Mouse (Mus musculus): ENCODE results near the gene Rgs8. TPM values are rescaled to one million over a fixed set of nuclear protein-coding genes. Genes with fewer than 3 reads are reported as not detected.

The Rgs8 gene
- total RNA-seq, 2 experiments from 2014 or later: 61.1 to 63.2 TPM

DNA sequence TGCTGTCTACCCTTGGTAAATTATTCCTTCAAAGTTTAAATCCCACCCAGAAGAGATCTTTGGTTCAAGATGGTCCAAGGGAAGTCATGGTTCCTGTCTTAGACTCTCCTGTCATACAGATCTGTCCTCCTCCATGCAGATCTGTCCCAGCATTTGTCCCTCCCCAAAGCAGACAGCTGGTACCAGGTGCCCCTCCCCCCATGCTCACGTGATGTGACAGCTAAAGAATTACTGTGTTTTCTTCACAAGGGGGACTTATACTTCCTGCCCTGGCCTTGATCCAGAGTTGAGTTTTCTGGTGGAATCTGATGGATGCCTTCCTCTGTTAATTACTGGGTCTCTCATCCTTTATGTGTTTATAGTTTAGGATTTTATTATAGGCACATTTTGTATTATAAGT is 95.7 kb downstream of the Rgs8 start:
- TF ChIP-seq CTCF (IDR thresholded peaks at IDR 0.05): no peak
- intact Hi-C loops (cut with DNase I): loop anchor here (2.0 to 5.0 kb wide), 3 partner anchors 58 to 262 kb away; partner anchors contain the start of gene Dhx9
- DNase-seq (ENCODE audit: extremely low spot score in 1 of 2, low spot score in 2 of 2): no peak
- Histone ChIP-seq H3K27ac (no peak overlapping the region), H3K4me3 (no peak overlapping the region)

DNA sequence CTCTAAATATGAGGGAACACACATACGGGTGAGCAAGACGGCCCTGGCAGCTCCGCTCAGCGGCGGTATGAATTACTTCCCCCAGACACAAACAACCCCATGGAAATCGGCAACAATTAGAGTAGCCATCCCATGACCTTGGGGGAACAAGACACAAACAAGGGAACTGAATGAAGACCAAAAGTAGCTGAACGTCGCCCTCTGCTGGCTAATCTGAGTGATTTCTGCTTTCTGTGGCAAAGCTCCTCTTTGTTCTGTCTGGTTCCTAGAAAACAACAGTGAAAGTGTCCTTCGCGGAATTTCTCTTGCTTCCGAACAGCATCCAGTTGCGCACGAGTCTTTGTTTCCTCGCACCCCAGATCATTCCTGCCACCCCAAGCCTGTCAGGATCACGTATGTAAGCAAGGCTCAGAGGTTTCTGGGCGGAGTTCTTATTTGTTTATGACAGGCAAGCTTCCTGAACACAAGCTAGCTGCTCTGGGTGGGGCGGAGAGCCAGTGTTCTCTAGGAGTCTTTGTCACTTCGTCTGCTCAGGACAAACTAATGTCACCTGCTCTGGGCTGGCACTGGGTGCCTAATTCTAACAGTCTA is 96.5 kb downstream of the Rgs8 start, which contains the start of gene Rnasel:
TSS of gene Rnasel (plus strand) at position 216 of the 591 bp plus-strand sequence.
- intact Hi-C loops (cut with DNase I): loop anchor here (2.0 to 5.0 kb wide), 3 partner anchors 57 to 263 kb away; partner anchors contain the start of gene Dhx9
- peak within 1 kb of the TSS; percentile 39 for H3K4me3 ChIP-seq
- peak; percentile 58 to 60 for DNase-seq (ENCODE audit: extremely low spot score in 1 of 2, low spot score in 2 of 2)
- 0 out of 2 replicates have a peak within 1 kb of the TSS, but pooled peaks have one; percentile 60 for H3K27ac ChIP-seq
- peak; percentile 80 for TF ChIP-seq CTCF (IDR thresholded peaks at IDR 0.05)

Other genes with a start within 250 kb of the Rgs8 start
- gene Shcbp1l, start 227.9 kb upstream of the Rgs8 start, total RNA-seq (2021): 1 to 10 TPM; 2.2 to 3.0 TPM
- 100 to 1,000 TPM in 1 of 2 experiments, 10 to 100 TPM in 1; 95.3 to 102 TPM for gene Dhx9, start 165.4 kb upstream of the Rgs8 start, total RNA-seq (2021)
- 1 to 10 TPM; 5.4 to 6.0 TPM for gene Npl, start 103.0 kb upstream of the Rgs8 start, total RNA-seq (2021)
- gene Rgs16, start 87.3 kb downstream of the Rgs8 start, total RNA-seq (2021): 10 to 100 TPM in 1 of 2 experiments, 1 to 10 TPM in 1; 8.9 to 11.0 TPM
- 10 to 100 TPM; 10.9 to 12.5 TPM for gene Rnasel, start 96.4 kb downstream of the Rgs8 start, total RNA-seq (2021)
- gene Rgsl1, start 191.1 kb downstream of the Rgs8 start, total RNA-seq (2021): 1 to 10 TPM; 1.7 to 2.6 TPM
- gene Teddm1b, start 221.3 kb downstream of the Rgs8 start, total RNA-seq (2021): under 1 TPM; 0.14 to 0.18 TPM
- gene Teddm1a, start 238.7 kb downstream of the Rgs8 start, total RNA-seq (2021): not detected
- 1,000 to 10,000 TPM; 1,896 to 2,040 TPM for gene Glul, start 246.9 kb downstream of the Rgs8 start, total RNA-seq (2021)
- 1 to 10 TPM; 3.4 to 3.9 TPM for gene Teddm2, start 247.2 kb downstream of the Rgs8 start, total RNA-seq (2021)

Measured in left cerebral cortex, adult 2 months (tissue).